Mouse (Mus musculus) lung, embryonic 14.5 days (tissue): ENCODE results near the gene 4930469K13Rik. TPM values are rescaled to one million over a fixed set of nuclear protein-coding genes. Genes with fewer than 3 reads are reported as not detected.

Source experiments
- ATAC-seq: fragments of 200-750 bp; cut with Nextera tagmentation; 2 replicates; pipeline ENCODE4 v1.8.0; 2017; ENCODE audit warnings: mild to moderate bottlenecking, moderate TSS enrichment, moderate library complexity; ENCODE audit not compliant: insufficient read depth
- DNase-seq: peaks from one replicate; pipeline ENCODE4 v3.0.0-alpha.2; 2015
- H3K27ac ChIP-seq: fragments of 300-500 bp; sonication (generic); 2 replicates; pipeline ENCODE4 v1.5.1; 2014; ENCODE audit warnings: low read depth, mild to moderate bottlenecking, moderate library complexity
- H3K27me3 ChIP-seq: fragments of 300-500 bp; sonication (generic); 2 replicates; pipeline ENCODE4 v1.6.1; 2014; ENCODE audit warnings: low read length, control low read depth; ENCODE audit not compliant: insufficient read depth
- H3K36me3 ChIP-seq: fragments of 300-500 bp; sonication (generic); 2 replicates; pipeline ENCODE4 v1.6.1; 2014; ENCODE audit warnings: control low read depth; ENCODE audit not compliant: insufficient read depth
- H3K4me1 ChIP-seq: fragments of 300-500 bp; sonication (generic); 2 replicates; pipeline ENCODE4 v1.6.1; 2014; ENCODE audit warnings: antibody characterized with exemption, control low read depth; ENCODE audit not compliant: insufficient read depth
- H3K4me2 ChIP-seq: fragments of 300-500 bp; sonication (generic); 2 replicates; pipeline ENCODE4 v1.6.1; 2014; ENCODE audit warnings: mild to moderate bottlenecking
- H3K4me3 ChIP-seq: fragments of 300-500 bp; sonication (generic); 2 replicates; pipeline ENCODE4 v1.5.1; 2014; ENCODE audit warnings: low read depth, low read length
- H3K9ac ChIP-seq: fragments of 300-500 bp; sonication (generic); 2 replicates; pipeline ENCODE4 v1.6.1; 2014
- H3K9me3 ChIP-seq: fragments of 300-500 bp; sonication (generic); 2 replicates; pipeline ENCODE4 v1.6.1; 2016; ENCODE audit warnings: low read depth, low read length, control low read depth
- CTCF ChIP-seq: IDR thresholded peaks from 2 replicates; pipeline ENCODE4 v1.5.1; 2016; ENCODE audit warnings: antibody characterized with exemption, low read depth
- WGBS: fragments of 180-500 bp; shearing (Covaris S2); extraction: QIAGEN DNeasy Blood & Tissue Kit; methylation state at CpG from one replicate; pipeline ENCODE4 v1.1.7; 2014; 5-methylcytosine and 5-hydroxymethylcytosine counted together
- polyA plus RNA-seq: library from polyadenylated mRNA; unstranded; fragments of >200 nt; fragmentation: Nextera tagmentation; extraction: Ambion mirVana; gene quantifications from 2 replicates; pipeline ENCODE4 v1.2.1, GENCODE M21; 2014

Gene 4930469K13Rik
- polyA plus RNA-seq, 1 experiment from 2014 or later, result not detected

- no peaks in the 10 kb centered on the region for H3K9me3 ChIP-seq
- DNase-seq, result no peak
- no peaks in the 10 kb centered on the region for H3K36me3 ChIP-seq
- H3K4me1 ChIP-seq, result no peaks in the 10 kb centered on the region
- H3K27ac ChIP-seq, result no peak overlapping the region
- 36% methylated on average over 2 of the region's 2 CpGs for WGBS
- no peak overlapping the region for H3K4me3 ChIP-seq
- ATAC-seq, result no peak
- TF ChIP-seq CTCF, result no peak
- no peak overlapping the region for H3K9ac ChIP-seq
- H3K27me3 ChIP-seq, result no peaks in the 10 kb centered on the region
- no peak overlapping the region for H3K4me2 ChIP-seq
Observed at GRCm38 (mm10) chr11:34063257-34063656, 35.1 kb downstream of the 4930469K13Rik start.

- no peaks in the 10 kb centered on the region for H3K4me1 ChIP-seq
- 17% methylated on average over 6 of the region's 6 CpGs for WGBS
- no peaks in the 10 kb centered on the region for H3K36me3 ChIP-seq
- no peak for TF ChIP-seq CTCF
- no peaks in the 10 kb centered on the region for H3K9me3 ChIP-seq
- no peak overlapping the region for H3K4me2 ChIP-seq
- ATAC-seq (no peak), DNase-seq (no peak)
- H3K27ac ChIP-seq, result no peak overlapping the region
- H3K27me3 ChIP-seq, result no peaks in the 10 kb centered on the region
- H3K9ac ChIP-seq, result no peak overlapping the region
- H3K4me3 ChIP-seq, result no peak overlapping the region
Observed at GRCm38 (mm10) chr11:34061740-34062139, 36.6 kb downstream of the 4930469K13Rik start.

- Histone ChIP-seq H3K9ac (no peak overlapping the region), H3K4me3 (no peak overlapping the region), H3K9me3 (no peaks in the 10 kb centered on the region), H3K4me2 (no peak overlapping the region), H3K27ac (no peak overlapping the region), H3K4me1 (no peaks in the 10 kb centered on the region), H3K27me3 (no peaks in the 10 kb centered on the region), H3K36me3 (no peaks in the 10 kb centered on the region)
- TF ChIP-seq CTCF, result no peak
- no peak for DNase-seq
- WGBS, result 80% methylated on average over 6 of the region's 6 CpGs
- no peak for ATAC-seq
Observed at GRCm38 (mm10) chr11:34058960-34059359, 39.4 kb downstream of the 4930469K13Rik start.

- no peak for ATAC-seq
- H3K4me2 ChIP-seq, result no peak overlapping the region
- no peaks in the 10 kb centered on the region for H3K27me3 ChIP-seq
- TF ChIP-seq CTCF, result no peak
- no peaks in the 10 kb centered on the region for H3K4me1 ChIP-seq
- no peak overlapping the region for H3K27ac ChIP-seq
- DNase-seq, result no peak
- no peaks in the 10 kb centered on the region for H3K9me3 ChIP-seq
- H3K36me3 ChIP-seq, result no peaks in the 10 kb centered on the region
- no peak overlapping the region for H3K9ac ChIP-seq
- H3K4me3 ChIP-seq, result no peak overlapping the region
Observed at GRCm38 (mm10) chr11:34058332-34058731, 40.0 kb downstream of the 4930469K13Rik start.

GRCm38 (mm10) chr11:34056715-34057114 lies 41.6 kb downstream of the 4930469K13Rik start:
- 68% methylated on average over 1 of the region's 1 CpGs for WGBS
- no peak overlapping the region for H3K4me2 ChIP-seq
- H3K36me3 ChIP-seq, result no peaks in the 10 kb centered on the region
- no peak overlapping the region for H3K4me3 ChIP-seq
- H3K27me3 ChIP-seq, result no peaks in the 10 kb centered on the region
- no peaks in the 10 kb centered on the region for H3K4me1 ChIP-seq
- ATAC-seq (no peak), DNase-seq (no peak)
- no peak overlapping the region for H3K27ac ChIP-seq
- H3K9ac ChIP-seq, result no peak overlapping the region
- no peak for TF ChIP-seq CTCF
- no peaks in the 10 kb centered on the region for H3K9me3 ChIP-seq

GRCm38 (mm10) chr11:34054031-34054727 lies 44.2 kb downstream of the 4930469K13Rik start:
- Histone ChIP-seq H3K27me3 (no peaks in the 10 kb centered on the region), H3K36me3 (no peaks in the 10 kb centered on the region), H3K4me1 (no peaks in the 10 kb centered on the region), H3K9ac (no peak overlapping the region), H3K27ac (no peak overlapping the region), H3K9me3 (no peaks in the 10 kb centered on the region), H3K4me3 (no peak overlapping the region), H3K4me2 (no peak overlapping the region)
- DNase-seq (no peak), ATAC-seq (no peak)
- TF ChIP-seq CTCF, result no peak
- WGBS, result 73% methylated on average over 7 of the region's 7 CpGs

GRCm38 (mm10) chr11:34053031-34053818 lies 45.1 kb downstream of the 4930469K13Rik start:
- Histone ChIP-seq H3K4me1 (no peaks in the 10 kb centered on the region), H3K27ac (no peak overlapping the region), H3K36me3 (no peaks in the 10 kb centered on the region), H3K4me3 (no peak overlapping the region), H3K4me2 (no peak overlapping the region), H3K9me3 (no peaks in the 10 kb centered on the region), H3K27me3 (no peaks in the 10 kb centered on the region), H3K9ac (no peak overlapping the region)
- ATAC-seq (no peak), DNase-seq (no peak)
- TF ChIP-seq CTCF, result no peak
- 76% methylated on average over 6 of the region's 6 CpGs for WGBS
